Mouse (Mus musculus): ENCODE data around the gene Fam19a5.
A peak's percentile ranks its signal among the peaks of the same experiment; 100 is the strongest.

- TF ChIP-seq EP300 (IDR thresholded peaks at IDR 0.05; ENCODE audit: low read depth) (no peak), CTCF (IDR thresholded peaks at IDR 0.05; ENCODE audit: low read depth) (peak; percentile 49)
Measured at GRCm38 (mm10) chr15:87623966-87624609, 80.0 kb downstream of the Fam19a5 start.
